Mouse (Mus musculus) adrenal gland, adult 8-10 months (tissue): ENCODE measurements around the gene Cd82. TPM values are rescaled to one million over a fixed set of nuclear protein-coding genes. Genes with fewer than 3 reads are reported as not detected.

Experiments
- DNase-seq: peaks from one replicate; pipeline ENCODE4 v3.0.0; 2022
- total RNA-seq, 4 experiments: library from RNA; stranded (reverse); gene quantifications; 2 replicates each; pipeline ENCODE4 v1.2.4; 2022

Cd82 gene
- total RNA-seq, 4 experiments from 2014 or later = 74.6 to 101 (median 78.3) TPM

DNA sequence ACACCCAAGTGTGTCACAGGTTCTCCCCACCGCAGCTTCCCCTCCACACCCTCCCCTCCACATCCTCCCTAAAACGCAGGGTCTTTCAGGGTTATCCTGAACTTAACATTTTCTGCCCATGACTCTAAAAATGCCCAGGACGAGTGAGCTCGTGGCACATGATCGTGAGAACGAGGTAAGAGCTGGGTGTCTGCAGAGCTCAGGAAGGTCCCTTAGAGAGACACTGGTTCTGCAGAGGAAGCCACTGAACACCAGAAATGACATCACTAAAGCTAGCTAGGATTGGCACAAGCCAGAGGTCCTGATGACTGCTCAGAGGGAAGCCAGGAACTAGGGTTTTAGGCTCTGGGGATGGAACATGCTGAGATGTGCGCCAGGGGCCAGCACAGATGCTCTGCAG, 18.7 kb downstream of the Cd82 start:
- DNase-seq = no peak

DNA sequence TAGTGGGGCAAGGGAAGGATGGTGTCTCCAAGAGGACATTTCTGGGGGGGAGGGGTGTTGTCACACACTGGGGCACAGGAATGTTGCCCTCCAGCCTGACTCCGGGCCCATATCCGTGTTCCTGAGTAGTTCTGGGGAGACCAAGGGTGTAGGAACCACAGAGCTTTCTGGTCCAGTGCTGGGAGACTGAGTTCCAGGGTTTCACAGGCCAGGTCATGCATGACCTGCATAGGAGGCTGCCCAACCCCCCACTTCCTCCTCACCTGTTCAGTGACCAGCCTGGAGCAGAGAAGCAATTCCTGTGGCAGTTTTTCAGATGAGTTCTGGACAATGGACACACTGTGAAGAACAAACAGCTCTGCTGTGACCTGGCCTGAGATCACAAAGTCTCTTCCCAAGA, 19.8 kb downstream of the Cd82 start:
- DNase-seq = no peak

DNA sequence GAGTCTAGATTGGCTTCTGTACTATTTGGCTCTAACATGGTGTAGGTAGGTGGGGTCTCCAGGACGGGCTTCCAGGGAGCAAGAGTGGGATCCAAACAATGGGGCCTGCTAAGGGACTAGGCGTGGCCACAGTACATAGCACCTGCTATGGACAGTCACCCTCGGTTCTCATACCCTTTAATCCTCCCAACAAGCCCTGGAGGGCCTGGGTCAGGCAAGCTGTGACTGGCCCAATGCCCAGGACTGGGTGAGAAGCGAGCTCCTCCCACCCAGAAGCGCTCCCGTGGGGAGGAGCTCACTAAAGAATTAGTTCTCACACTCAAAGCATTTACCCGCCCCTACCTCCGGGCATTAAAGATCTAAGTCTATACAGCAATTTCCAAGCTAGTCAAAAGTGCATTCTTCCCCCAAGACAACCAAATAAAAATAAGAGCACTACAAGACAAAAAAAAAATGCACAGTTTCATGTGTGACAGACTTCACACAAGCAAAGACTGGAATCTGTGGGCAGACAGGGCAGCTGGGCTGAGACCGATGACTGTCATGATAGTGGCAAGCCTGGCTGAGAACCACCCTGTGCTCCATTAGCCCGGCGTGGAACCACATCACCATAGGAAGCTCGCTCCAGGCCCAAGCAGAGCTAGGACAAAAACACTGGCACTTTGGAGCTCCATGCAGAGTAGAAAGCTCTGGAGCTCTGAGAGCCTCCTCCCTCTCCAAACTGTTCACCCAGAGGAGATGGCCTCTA, 23.0 kb downstream of the Cd82 start:
- no peak for DNase-seq

DNA sequence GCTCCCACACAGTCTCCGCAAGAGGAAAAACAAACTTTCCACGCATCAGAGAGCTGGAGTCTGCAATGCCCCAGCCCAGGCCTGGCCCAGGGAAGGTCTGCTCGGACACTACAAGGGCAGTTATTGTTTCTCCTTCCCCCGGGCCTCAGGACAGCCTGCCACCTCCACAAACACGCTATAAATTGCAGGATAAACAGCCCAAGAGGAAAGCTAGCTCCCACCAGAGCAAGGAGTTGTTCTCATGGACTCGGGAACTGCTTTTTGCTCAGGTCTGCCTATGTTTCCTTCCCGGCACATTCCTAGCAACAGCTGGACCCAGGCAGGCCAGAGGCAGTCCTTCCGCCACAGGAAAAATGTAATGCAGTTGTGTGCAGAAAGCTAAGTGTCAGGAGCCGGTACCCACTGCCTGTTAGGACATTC, 23.6 kb downstream of the Cd82 start:
- no peak for DNase-seq

DNA sequence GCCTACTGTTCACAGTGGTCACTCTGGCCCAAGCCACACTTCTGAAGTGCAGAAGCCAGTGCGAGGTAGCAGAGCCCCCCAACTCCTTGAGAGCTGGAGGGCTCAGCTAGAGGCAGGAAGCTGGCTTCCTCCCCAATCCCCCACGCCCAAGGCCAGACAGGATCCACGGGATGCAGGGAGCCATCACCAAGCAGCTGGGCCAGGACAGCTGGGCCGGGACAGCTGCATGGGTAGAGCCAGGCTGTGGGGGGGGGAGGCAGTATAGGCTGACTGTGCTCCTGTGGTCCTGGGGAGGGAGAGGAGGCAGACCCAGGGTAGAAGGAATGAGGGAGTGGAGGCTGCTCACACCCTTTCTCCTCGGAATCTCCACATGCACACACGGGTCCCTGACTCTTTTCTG, 24.6 kb downstream of the Cd82 start:
- no peak for DNase-seq

DNA sequence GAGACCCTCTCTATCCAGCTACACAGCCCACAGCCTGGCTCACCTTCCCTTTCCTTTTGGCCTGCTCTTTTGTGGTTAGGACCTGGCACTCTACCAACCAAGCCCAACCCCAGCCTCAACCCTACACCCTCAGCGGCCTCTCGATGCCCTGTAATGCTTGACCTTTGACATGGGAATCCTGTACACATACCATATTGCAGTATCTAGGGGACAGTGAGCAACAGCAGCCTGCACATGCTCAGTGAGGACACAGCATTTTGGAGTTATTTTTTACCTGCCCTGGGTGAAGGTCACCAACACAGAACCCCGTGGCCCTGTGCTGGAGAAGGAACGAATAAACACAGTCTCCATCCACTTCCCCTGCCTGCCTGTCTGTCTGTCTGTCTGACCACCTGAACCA, 27.4 kb downstream of the Cd82 start:
- DNase-seq = no peak

DNA sequence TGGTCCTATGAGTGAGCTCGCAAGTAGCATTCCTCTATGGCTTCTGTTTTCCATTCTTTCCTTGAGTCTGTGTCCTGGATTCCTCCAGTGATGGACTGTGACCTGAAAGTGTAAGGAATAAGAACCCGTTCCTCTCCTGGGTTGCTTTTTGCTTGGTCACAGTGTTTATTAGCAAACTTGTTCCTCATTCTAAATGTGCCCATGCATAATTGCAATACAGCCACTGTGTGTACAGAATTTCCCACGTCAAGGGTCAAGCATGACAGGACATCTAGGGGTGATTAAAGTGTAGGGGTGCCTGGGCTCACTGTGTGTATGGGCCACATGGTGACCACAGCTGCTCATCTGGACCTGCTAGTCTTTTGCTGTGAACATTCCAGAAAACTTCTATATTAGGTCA, 28.0 kb downstream of the Cd82 start:
- DNase-seq = no peak

DNA sequence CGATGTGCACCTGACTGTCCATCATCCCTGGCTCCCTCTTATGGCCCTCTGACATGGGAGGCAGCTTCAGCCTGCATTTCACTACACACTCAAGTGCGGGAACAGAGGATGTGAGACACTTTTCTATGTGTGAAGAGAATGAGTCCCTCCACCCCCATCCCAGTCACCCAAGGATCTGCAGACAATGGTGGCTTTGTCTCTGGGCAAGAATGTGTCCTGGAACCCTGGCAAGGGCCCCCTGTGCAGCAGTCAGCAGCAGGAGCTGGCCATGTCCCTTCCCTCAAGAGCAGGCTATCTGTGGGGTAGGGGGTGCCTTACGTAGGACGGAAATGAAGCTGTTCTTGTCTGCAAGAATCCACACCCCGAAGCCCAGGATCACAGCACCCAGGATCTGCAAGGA, 29.4 kb downstream of the Cd82 start:
- DNase-seq = no peak

DNA sequence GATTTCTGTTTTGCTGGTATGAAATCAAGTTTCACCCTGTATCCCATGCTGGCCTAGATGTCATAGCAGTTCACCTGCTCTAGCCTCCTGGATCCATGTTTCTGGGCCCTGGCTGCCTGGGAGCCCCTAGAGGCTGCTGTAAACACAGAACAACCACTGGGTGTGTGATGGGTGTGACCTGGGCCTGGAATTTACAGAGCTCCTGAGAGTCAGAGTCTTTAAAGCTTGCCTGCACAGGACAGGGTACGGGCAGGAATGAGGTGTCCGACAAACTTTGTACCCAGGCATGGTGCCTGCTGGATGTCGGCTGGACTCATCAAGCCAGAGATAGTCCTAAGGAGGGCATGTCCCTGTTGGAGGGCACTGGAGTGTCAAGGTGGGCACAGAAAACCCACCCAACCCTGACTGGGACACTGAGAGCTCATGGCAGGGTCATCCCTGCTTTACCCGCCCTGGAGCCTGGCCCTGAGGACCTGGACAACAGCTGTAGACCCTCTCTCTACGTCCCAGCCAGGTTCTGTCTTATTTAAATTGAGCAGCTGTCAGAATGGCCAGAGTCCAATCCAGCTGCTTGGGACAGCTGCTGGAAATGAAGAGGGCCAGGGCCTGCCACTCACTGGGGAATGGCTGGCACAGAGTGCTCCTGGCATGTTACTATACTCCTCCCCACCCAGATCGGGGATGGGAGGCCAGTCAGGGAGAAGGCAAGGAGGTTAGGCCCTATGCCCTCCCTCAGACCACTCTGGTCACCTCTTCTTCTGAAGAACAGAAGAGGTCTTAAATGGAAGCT, 30.1 kb downstream of the Cd82 start:
- DNase-seq = no peak

DNA sequence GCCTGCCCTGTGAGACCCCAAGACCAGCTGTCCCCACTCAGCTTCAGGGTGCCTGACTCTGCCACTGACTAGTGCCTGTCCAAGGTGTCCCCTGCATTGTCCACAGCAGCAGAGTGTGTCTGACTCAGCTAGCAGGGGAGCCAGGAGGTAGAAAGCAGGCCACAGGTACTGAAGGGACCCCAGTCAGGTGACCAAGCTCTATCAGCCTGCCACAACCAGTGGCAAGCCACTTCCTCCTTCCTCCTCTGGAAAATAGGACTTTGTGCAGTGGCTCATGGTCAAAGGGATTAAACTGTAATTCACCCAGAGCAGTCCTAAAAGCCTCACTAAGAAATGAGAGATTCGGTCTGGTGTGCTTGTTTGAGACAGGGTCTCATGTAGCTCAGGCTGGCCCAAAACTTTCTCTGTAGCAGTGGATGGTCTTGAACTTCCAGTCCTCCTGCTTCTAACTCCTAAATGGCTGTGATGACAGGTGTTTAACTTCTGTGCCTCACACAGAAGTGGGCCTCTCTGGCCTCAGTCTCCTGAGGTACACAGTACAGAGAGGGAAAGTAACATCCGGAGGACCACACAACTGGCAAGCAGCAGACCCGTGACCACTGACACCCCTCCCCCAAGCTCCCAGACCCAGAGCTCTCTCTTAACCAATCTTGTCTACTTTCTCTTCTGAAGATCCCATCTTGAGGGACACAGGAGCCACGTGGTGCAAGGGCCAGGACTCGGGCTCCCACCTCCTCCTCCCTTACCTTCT, 31.2 kb downstream of the Cd82 start:
- no peak for DNase-seq

DNA sequence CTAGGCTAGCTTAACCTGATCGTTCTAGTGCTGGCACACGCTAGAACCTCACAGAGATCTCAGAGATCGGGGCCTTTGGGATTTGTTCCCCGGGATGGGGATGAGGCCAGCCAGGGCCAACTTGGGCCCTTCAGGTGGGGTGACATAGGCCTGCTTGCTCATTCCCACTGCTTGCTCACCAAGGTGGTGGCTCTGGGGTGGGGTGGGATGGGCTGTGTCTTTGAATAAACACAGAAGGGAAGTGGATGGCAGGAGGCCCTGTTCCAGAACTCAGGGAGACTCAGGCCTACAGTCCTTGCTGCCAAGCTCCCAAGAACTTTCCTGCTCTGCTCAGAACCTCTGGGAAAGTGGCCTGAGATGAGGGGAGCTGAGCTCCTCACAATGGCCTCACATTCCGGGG, 31.9 kb downstream of the Cd82 start:
- no peak for DNase-seq

DNA sequence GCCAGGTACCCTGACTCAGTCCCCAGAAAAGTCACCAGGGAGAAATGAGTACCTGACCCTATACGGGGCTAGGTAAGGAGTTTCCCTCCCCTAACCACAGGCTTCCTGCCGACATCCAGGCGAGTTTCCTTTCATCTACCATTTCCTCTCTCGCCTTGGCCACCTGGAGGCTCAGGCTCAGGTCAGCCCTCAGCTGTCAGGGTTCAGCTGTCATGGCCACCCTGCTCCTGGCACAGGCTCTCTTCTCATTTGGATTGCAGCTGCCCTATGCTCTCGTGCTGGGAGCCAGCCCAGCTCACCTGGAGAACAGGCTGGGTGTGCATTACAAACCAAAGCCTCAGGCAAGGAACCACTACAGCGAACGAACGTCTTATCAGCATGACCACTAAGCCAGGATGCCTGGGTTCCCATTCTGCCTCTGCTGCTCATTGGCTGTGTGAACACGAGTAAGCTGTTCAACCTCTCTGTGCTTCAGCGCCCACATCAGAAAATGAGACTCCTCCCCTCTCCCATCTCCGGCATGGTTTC, 34.9 kb downstream of the Cd82 start:
- no peak for DNase-seq

DNA sequence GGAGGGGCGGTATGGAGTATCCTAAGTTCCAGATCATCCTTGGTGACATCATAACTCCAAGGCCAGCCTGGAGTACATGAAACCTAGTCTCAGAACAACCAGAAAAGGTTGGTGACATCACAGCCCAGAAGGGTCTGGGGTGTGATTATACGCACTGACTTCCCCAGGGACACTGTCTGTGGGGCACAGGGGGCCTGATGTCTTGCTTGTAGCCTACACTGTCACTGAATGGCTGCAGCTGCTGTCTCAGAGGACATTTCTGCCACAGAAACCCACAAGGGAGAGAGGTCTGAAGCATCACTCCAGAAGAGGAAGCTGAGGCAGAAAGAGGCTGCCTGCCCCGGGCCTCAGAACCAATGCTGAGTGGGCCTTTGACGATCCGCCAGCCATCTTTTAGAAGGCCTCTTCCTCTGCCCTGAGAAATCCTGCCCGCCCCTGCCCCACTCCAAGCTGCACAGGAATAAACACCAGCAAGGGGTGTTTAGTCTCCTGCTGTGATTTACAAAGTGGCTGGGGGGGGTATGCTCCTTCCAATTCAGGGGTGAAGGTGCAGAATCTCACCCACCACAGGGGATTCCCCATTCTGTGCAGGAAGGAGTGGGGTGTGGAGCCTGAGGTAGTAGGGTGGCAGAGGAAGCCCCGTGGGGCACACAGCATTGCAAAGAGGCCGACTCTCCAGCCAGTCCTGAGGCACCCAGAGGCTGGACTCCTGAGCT, 35.8 kb downstream of the Cd82 start:
- no peak for DNase-seq

DNA sequence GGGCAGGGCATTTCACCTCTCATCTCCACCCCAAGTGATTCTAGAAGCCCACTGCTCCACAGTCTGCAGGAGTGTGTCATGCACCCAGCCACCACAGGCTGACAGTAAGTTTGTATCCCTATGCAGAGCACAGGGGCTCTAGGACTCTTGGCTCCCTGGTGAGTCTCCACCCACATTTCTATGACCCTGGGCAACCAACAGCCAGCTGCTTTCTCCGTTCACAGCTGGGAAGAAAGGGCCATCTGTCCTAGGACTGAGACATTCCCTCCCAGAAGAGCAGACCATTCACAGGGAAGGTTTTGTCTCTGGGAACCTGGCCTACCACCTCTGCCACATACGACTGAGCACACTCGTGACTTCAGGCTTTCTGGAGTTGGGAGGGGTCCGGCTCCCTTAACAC, 37.1 kb downstream of the Cd82 start:
- no peak for DNase-seq

DNA sequence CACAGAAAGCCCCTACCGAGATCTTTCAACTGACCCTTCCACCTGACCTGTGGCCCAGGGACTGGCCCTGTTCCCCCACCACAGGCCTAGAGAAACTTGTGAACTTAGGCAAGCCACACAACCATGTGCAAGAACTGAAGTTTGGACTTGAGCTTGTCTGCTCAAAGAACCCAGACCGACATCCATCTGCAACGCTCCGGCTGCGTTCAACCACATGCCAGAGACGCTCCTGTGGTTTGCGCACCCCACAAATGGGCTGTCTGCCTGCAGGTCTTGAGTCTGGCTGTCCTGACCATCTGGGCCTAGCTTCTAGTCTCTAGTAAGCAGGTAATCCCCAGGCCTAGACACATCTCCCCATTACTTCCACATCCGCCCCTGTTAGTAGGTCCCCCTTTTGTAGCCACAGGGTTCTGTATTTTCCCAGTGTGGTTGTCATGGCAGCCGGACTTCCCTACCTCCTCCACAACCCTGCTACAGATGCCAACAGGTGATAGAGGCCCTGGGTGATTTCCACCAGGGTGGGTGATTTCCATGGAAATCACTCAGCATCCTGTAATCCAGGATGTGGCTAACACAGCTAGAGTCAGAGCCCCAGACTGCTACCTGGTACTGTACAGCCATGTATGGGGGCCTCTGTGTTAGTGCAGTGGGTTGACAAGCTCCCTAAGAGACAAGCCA, 38.5 kb downstream of the Cd82 start:
- DNase-seq = no peak

DNA sequence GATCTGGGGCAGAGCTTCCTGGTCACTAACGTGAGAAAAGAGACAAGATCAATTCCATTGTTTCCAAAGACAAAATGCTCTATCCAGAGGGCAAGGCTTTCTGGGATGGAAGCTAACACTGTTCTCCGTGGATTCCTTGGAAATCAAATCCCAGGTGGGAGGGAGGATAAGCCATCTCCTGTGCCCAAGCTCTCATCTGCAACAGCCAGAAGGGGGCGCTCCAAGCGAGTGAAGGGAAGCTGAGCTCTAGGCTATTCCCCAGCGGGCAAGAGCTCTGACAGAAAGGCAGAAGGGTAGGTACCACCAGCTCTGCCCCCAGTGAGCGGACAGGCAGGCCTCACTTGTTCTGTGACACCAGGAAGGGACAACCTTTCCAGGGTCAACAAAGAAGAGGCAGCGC, 41.6 kb downstream of the Cd82 start:
- DNase-seq = peak; percentile 57

DNA sequence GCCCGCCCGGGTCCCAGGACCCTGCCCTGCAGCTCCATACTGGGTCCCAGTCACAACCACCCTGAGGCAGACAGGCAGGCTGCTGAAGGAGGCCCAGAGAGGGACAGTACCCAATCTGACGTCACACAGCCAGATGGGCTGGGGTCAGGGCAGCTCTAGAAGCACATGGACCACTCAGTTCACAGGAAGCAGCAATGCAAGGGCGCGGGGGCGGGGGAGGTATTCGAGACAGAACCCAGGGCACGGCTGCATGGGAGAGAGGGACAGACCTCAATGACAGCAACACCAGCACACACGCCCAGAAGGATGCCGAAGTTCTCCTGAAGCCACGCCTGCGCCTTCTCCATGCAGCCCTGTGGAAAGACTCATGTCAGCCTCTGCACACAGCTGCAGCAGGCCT, 43.0 kb downstream of the Cd82 start:
- no peak for DNase-seq

DNA sequence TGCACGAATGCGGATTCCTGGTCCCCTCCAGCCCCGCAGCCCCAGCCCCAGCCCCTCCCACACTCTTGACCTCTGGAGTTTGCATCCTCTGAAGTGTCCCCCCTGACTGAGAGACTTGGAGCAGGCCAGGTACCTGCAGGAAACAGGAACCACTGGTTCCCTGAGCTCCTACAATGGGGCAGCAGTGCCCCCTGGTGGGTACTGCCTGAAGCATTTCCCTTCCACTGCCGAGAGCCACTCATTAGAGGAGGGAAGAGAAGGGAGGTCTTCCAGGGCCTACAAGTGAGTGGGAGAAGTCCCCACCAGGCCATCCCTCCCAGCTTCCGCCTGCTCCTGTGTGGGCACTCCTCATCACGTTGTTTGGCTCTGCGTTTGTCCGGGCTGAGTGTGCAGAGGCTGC, 44.5 kb downstream of the Cd82 start:
- DNase-seq = peak; percentile 67

DNA sequence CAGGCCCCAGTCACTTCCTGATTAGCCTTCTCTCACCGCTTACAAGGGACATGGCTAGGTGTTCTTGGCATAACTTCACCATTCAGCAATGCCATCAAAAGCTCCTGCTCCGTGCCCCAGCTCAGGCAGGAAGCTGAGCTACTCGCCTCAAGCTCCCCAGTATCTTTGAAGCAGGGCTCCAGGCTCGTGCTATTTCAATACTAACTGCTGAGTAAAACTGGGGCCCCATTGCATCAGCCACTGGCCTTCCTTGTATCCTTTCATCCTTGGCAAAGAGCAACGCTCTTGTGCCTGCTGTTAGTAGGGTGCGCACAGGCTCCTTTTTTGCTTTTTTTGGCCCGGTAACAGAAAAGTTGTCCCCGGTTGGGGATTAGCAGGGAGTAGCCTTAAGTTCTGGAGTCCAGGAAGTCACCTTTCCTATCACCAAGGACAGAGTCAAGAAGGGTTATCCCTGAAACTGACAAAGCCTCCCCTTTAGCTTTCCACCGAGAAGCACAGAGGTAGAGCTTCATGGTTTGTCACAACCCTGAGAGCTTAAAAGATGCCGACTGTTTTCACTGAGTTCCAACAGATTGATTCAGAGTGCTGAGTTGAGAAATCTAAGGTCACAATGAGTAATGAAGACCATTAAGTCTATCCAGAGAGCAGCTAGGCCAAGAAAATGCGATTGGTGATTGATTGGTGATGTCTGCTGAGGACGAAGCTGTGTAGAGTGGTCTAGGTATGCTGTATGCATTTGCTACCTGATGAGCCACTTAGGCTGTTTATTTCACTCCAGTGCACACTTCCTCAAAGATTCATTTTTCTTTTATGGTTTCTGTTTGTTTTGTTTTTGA, 45.8 kb downstream of the Cd82 start:
- peak; percentile 74 for DNase-seq

DNA sequence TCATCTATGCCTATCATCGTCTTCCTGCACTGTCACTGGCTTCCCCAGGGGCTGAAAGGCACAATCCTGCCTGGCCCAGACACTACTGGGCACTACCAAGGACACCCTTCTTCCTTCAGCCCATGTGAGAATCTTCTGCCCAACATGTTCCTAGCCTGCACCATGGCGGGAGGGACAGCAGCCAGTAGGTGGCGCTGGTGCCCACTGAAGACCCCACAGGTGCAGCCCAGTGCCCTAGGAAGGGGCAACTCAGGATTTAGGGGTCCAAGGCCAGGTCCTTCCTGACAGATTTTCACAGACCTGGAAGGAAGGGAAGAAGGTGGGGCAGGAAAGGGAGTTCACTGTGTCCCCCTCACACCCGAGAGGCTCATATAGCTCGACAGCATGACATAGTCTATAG, 47.7 kb downstream of the Cd82 start:
- DNase-seq = no peak

DNA sequence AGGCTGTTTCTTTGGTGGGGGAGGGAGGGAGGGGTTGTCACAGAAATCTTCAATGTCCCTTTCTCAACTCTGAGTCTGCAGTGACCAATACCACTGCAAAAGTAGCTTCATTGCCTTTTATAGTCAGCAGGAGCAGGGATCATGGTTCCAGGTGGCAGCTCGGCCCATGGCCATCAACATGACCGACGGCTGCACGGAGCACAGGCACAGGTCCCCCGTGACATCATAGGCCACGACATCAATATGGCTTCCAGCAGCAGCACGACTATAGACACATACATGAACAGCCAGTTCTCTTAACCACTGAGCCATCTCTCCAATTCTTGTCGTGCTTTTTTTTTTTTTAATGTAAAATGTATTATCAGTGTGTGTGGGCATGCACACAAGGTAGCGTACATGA, 48.8 kb downstream of the Cd82 start:
- no peak for DNase-seq
